Mouse (Mus musculus): ENCODE measurements around the gene Ank2. TPM values are rescaled to one million over a fixed set of nuclear protein-coding genes. Genes with fewer than 3 reads are reported as not detected.

Gene Ank2
- polyA plus RNA-seq, 1 experiment, result 5.8 TPM

DNA sequence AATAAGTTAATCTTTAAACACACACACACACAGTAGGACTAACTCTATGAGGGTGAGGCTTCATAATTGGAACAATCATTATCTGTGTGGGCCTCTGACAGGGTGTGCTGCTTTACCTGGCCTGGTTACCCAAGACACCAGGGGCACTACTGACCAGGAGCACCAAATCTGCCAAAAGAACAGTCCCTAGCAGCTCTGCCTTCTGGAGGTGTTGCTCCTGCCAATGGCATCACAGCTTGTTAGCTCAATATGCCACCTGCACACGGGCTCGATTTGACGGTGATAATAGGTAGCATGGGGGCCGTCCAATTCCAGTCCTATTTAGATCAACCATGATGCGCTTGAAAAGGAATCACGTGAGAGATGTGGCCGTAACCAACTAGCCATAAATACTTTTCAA lies 300.5 kb downstream of the Ank2 start:
- WGBS, result 94% methylated on average over 7 of the region's 7 CpGs
- Histone ChIP-seq H3K4me1 (ENCODE audit: control insufficient read depth, insufficient read depth, low read length) (no peaks in the 10 kb centered on the region), H3K4me3 (replicated peaks; ENCODE audit: extremely low read depth, low read depth, low read length) (no peak overlapping the region)
- no peak for DNase-seq
- TF ChIP-seq POLR2A (IDR thresholded peaks at IDR 0.05; ENCODE audit: borderline replicate concordance, extremely low read depth, low read depth, low read length) (no peak), CTCF (IDR thresholded peaks at IDR 0.05; ENCODE audit: insufficient read depth, low read length) (no peak)

DNA sequence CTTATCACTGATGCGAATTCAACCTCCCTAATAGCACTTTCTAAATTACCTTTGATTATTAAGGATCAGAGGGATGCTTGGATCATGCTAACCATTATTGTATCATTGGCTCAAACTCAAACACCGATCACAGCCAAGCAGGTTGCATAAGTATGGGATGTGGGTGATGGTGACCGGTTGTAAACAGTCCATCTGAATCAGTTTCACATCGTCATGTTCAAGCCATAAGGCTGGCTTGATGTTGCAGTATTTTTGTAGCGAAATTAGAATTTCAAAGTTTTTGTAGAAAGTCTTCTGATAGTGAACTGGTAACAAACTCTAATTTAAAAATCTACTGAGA lies 310.4 kb downstream of the Ank2 start:
- no peak for TF ChIP-seq POLR2A (IDR thresholded peaks at IDR 0.05; ENCODE audit: borderline replicate concordance, extremely low read depth, low read depth, low read length)
- no peak for TF ChIP-seq CTCF (IDR thresholded peaks at IDR 0.05; ENCODE audit: insufficient read depth, low read length)
- Histone ChIP-seq H3K4me3 (replicated peaks; ENCODE audit: extremely low read depth, low read depth, low read length) (no peak overlapping the region), H3K4me1 (ENCODE audit: control insufficient read depth, insufficient read depth, low read length) (no peaks in the 10 kb centered on the region)
- WGBS, result 82% methylated on average over 5 of the region's 5 CpGs
- DNase-seq, result no peak

- H3K4me1 ChIP-seq (ENCODE audit: control insufficient read depth, insufficient read depth, low read length), result no peaks in the 10 kb centered on the region
- WGBS, result 88% methylated on average over 5 of the region's 5 CpGs
Measured at GRCm38 (mm10) chr3:127188086-127188788, 310.9 kb downstream of the Ank2 start.

GRCm38 (mm10) chr3:127187081-127187480 lies 312.1 kb downstream of the Ank2 start:
- Histone ChIP-seq H3K4me1 (ENCODE audit: control insufficient read depth, insufficient read depth, low read length) (no peaks in the 10 kb centered on the region), H3K4me3 (replicated peaks; ENCODE audit: extremely low read depth, low read depth, low read length) (no peak overlapping the region)
- DNase-seq, result no peak
- TF ChIP-seq CTCF (IDR thresholded peaks at IDR 0.05; ENCODE audit: insufficient read depth, low read length) (no peak), POLR2A (IDR thresholded peaks at IDR 0.05; ENCODE audit: borderline replicate concordance, extremely low read depth, low read depth, low read length) (no peak)
- WGBS, result 76% methylated on average over 2 of the region's 2 CpGs

More at GRCm38 (mm10) chr3:127188086-127188788, 310.9 kb downstream of the Ank2 start:
- H3K4me3 ChIP-seq (replicated peaks; ENCODE audit: extremely low read depth, low read depth, low read length), result no peak overlapping the region
- TF ChIP-seq CTCF (IDR thresholded peaks at IDR 0.05; ENCODE audit: insufficient read depth, low read length) (no peak), POLR2A (IDR thresholded peaks at IDR 0.05; ENCODE audit: borderline replicate concordance, extremely low read depth, low read depth, low read length) (no peak)
- no peak for DNase-seq

DNA sequence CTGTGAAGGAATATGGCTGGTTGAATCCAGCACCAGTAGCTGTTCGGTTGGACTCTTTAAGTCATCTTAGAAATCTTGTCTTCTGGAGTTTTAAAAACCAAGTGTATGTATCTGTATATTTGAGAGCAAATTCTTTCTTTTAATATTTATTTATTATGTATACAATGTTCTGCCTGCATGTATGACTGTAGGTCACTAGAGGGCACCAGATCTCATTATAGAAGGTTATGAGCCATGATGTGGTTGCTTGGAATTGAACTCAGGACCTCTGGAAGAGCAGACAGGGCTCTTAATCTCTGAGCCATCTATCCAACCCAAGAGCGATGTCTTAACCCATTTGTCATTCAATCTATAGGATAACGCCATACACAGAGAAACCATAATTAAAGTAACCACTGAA lies 312.9 kb downstream of the Ank2 start:
- H3K4me1 ChIP-seq (ENCODE audit: control insufficient read depth, insufficient read depth, low read length), result no peaks in the 10 kb centered on the region
- no peak for DNase-seq
- H3K4me3 ChIP-seq (replicated peaks; ENCODE audit: extremely low read depth, low read depth, low read length), result no peak overlapping the region
- WGBS, result 93% methylated on average over 3 of the region's 3 CpGs
- TF ChIP-seq POLR2A (IDR thresholded peaks at IDR 0.05; ENCODE audit: borderline replicate concordance, extremely low read depth, low read depth, low read length) (no peak), CTCF (IDR thresholded peaks at IDR 0.05; ENCODE audit: insufficient read depth, low read length) (no peak)

GRCm38 (mm10) chr3:127183998-127184753 lies 315.0 kb downstream of the Ank2 start:
- TF ChIP-seq CTCF (IDR thresholded peaks at IDR 0.05; ENCODE audit: insufficient read depth, low read length) (peak; percentile 47; the same call in 1 of the 2 replicates), POLR2A (IDR thresholded peaks at IDR 0.05; ENCODE audit: borderline replicate concordance, extremely low read depth, low read depth, low read length) (no peak)
- no peak for DNase-seq
- 9% methylated on average over 5 of the region's 5 CpGs for WGBS
- Histone ChIP-seq H3K4me1 (ENCODE audit: control insufficient read depth, insufficient read depth, low read length) (no peaks in the 10 kb centered on the region), H3K4me3 (replicated peaks; ENCODE audit: extremely low read depth, low read depth, low read length) (no peak overlapping the region)

DNA sequence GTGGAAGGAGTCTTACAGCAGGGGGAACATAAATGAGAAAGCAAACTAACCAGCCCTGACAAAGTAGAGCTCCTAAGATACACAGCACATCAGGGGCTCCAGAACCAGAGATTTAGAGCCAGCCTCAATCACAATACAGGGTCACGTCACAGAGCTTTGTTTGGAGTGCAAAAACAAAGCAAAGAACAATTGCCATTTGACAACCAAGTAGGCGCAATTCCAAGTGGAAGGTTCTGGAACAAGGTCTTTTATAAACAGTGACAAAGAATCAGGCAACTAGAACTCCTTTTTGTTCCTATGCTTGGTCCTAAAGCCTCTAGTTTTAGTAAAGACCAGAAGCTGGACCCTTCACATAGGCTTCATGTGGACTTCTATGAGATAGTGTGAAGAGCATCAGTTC lies 326.5 kb downstream of the Ank2 start:
- no peak for TF ChIP-seq CTCF (IDR thresholded peaks at IDR 0.05; ENCODE audit: insufficient read depth, low read length)
- TF ChIP-seq POLR2A (IDR thresholded peaks at IDR 0.05; ENCODE audit: borderline replicate concordance, extremely low read depth, low read depth, low read length), result no peak
- no peaks in the 10 kb centered on the region for H3K4me1 ChIP-seq (ENCODE audit: control insufficient read depth, insufficient read depth, low read length)
- no peak for DNase-seq
- H3K4me3 ChIP-seq (replicated peaks; ENCODE audit: extremely low read depth, low read depth, low read length), result no peak overlapping the region
- 49% methylated on average over 2 of the region's 2 CpGs for WGBS

- WGBS, result 77% methylated on average over 12 of the region's 12 CpGs
- H3K4me3 ChIP-seq (replicated peaks; ENCODE audit: extremely low read depth, low read depth, low read length), result no peak overlapping the region
- TF ChIP-seq CTCF (IDR thresholded peaks at IDR 0.05; ENCODE audit: insufficient read depth, low read length) (no peak), POLR2A (IDR thresholded peaks at IDR 0.05; ENCODE audit: borderline replicate concordance, extremely low read depth, low read depth, low read length) (no peak)
- no peak for DNase-seq
- H3K4me1 ChIP-seq (ENCODE audit: control insufficient read depth, insufficient read depth, low read length), result no peaks in the 10 kb centered on the region
Measured at GRCm38 (mm10) chr3:127170246-127170645, 328.9 kb downstream of the Ank2 start.

DNA sequence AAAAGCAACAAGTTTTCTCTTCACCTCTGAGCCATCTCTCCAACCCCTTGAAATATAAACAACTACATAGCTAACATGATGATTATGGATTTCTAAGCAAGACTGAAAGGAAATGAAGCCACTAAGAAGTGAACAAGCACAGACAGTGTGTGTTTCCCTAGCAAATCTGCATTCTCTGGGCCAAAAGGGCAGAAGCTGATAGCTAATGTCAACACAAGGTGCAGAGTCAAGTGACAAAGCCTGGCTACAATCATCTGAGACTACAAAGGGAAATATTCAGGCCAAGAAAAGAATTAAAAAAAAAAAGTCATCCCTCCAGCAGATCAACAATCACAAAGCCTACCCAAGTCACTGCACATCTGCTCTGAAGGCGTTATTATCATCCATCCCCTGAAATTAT lies 330.0 kb downstream of the Ank2 start:
- TF ChIP-seq CTCF (IDR thresholded peaks at IDR 0.05; ENCODE audit: insufficient read depth, low read length), result no peak

GRCm38 (mm10) chr3:127163749-127164148 lies 335.4 kb downstream of the Ank2 start:
- no peak for TF ChIP-seq CTCF (IDR thresholded peaks at IDR 0.05; ENCODE audit: insufficient read depth, low read length)
- TF ChIP-seq POLR2A (IDR thresholded peaks at IDR 0.05; ENCODE audit: borderline replicate concordance, extremely low read depth, low read depth, low read length), result no peak
- H3K4me3 ChIP-seq (replicated peaks; ENCODE audit: extremely low read depth, low read depth, low read length), result no peak overlapping the region
- DNase-seq, result no peak
- H3K4me1 ChIP-seq (ENCODE audit: control insufficient read depth, insufficient read depth, low read length), result no peaks in the 10 kb centered on the region
- WGBS, result 52% methylated on average over 3 of the region's 3 CpGs

More for the DNA sequence above, 330.0 kb downstream of the Ank2 start:
- DNase-seq, result no peak
- WGBS, result 70% methylated on average over 1 of the region's 1 CpGs
- Histone ChIP-seq H3K4me1 (ENCODE audit: control insufficient read depth, insufficient read depth, low read length) (no peaks in the 10 kb centered on the region), H3K4me3 (replicated peaks; ENCODE audit: extremely low read depth, low read depth, low read length) (no peak overlapping the region)
